Mouse (Mus musculus) embryonic facial prominence, embryonic 12.5 days (tissue): ENCODE data around the gene Ccdc151. TPM values are rescaled to one million over a fixed set of nuclear protein-coding genes. Genes with fewer than 3 reads are reported as not detected.

Experiments used
- ATAC-seq: fragments of 200-750 bp; cut with Nextera tagmentation; 2 replicates; pipeline ENCODE4 v1.8.0; 2017; ENCODE audit not compliant: insufficient number of reproducible peaks, insufficient read depth, low FRiP score, low TSS enrichment
- H3K27ac ChIP-seq: fragments of 300-500 bp; sonication (generic); 2 replicates; pipeline ENCODE4 v1.5.1; 2016; ENCODE audit warnings: mild to moderate bottlenecking
- H3K27me3 ChIP-seq: fragments of 300-500 bp; sonication (generic); 2 replicates; pipeline ENCODE4 v1.6.1; 2016; ENCODE audit warnings: mild to moderate bottlenecking, moderate library complexity
- H3K36me3 ChIP-seq: fragments of 300-500 bp; sonication (generic); 2 replicates; pipeline ENCODE4 v1.6.1; 2016; ENCODE audit warnings: mild to moderate bottlenecking
- H3K4me1 ChIP-seq: fragments of 300-500 bp; sonication (generic); 2 replicates; pipeline ENCODE4 v1.6.1; 2016
- H3K4me2 ChIP-seq: fragments of 300-500 bp; sonication (generic); replicated peaks from 2 replicates; pipeline ENCODE4 v1.6.1; 2016; ENCODE audit warnings: mild to moderate bottlenecking, moderate library complexity
- H3K4me3 ChIP-seq: fragments of 300-500 bp; sonication (generic); 2 replicates; pipeline ENCODE4 v1.5.1; 2016; ENCODE audit warnings: mild to moderate bottlenecking
- H3K9ac ChIP-seq: fragments of 300-500 bp; sonication (generic); 2 replicates; pipeline ENCODE4 v1.6.1; 2016; ENCODE audit warnings: mild to moderate bottlenecking, moderate library complexity
- H3K9me3 ChIP-seq: fragments of 300-500 bp; sonication (generic); 2 replicates; pipeline ENCODE4 v1.6.1; 2016; ENCODE audit warnings: mild to moderate bottlenecking, moderate library complexity
- WGBS: fragments of 180-500 bp; shearing (Covaris S2); methylation state at CpG from one replicate; pipeline ENCODE4 v1.1.7; 2016; 5-methylcytosine and 5-hydroxymethylcytosine counted together
- polyA plus RNA-seq: library from polyadenylated mRNA; unstranded; fragments of >200 nt; fragmentation: Nextera tagmentation; extraction: Ambion mirVana; gene quantifications from 2 replicates; pipeline ENCODE4 v1.2.1, GENCODE M21; 2016

Ccdc151 gene
- polyA plus RNA-seq: 2.0 and 2.2 TPM in 2 replicates

DNA sequence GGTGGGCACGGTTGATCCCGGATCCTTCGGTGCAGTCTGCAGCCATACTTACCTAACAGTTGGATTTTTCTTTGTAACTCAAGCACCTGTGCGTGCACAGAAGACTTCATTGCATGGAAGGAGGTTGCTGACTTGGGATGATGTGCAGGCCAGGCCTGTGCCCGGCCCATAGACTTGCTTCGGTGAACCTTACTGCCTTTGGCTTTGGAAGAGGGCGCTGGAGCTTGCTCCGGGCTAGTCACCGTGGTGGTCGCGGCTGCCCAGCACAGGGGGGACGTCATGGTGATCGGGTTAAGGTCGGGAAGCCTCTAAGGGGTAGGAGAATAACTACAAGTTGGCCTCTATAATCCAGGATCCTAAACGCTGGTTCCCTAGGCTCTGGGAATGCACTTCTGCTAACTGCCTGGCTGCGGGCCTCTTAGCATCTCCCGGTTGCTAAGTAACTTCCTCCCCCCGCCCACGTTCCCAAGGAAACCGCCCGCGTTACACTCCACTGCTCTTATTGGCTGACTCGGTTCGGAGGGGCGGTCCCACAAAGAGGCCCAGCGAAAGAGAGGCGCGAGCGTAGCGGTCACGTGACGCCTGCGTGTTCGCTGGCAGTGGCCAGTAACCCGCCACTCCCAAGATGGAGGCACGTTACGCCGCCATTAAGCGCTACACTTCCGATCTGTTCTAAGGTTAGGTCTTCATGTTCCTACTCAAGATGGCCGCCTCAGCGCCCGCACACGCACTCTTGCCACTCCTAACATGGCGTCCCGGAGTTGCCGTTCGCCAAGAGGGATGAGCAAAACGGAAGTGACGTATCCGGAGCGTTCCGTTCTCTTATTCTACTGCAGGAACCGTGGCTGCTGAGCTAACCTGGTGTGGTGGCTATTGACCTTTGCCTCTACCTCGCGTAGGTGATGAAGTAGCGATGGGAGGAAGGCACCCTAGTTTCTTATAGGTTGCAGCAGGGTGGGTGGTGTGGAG, at the start of gene Ccdc151, which contains the start of gene Prkcsh:
Gene Ccdc151 (minus strand): TSS at position 441 of the 969 bp plus-strand sequence.
Gene Prkcsh (plus strand): TSS at position 613 of the 969 bp plus-strand sequence.
- Histone ChIP-seq H3K4me2 (peak within 1 kb of the TSS; percentile 82), H3K27ac (peak within 1 kb of the TSS; percentile 26; the same call in 1 of the 2 replicates), H3K4me3 (peak within 1 kb of the TSS; percentile 72), H3K36me3 (peaks cover 34% of the 10 kb centered on the region), H3K9ac (peak within 1 kb of the TSS; percentile 64), H3K27me3 (no peaks in the 10 kb centered on the region), H3K9me3 (no peaks in the 10 kb centered on the region), H3K4me1 (peaks cover 26% of the 10 kb centered on the region)
- ATAC-seq: peak; percentile 100
- 5% methylated on average over 57 of the region's 57 CpGs for WGBS

GRCm38 (mm10) chr9:22051958-22052254, 49.5 kb upstream of the Ccdc151 start, which contains the start of gene Elavl3:
TSS of gene Elavl3 (minus strand) at chr9:22052023.
- peaks cover 25% of the 10 kb centered on the region for H3K4me1 ChIP-seq
- WGBS: 2% methylated on average over 18 of the region's 28 CpGs

DNA sequence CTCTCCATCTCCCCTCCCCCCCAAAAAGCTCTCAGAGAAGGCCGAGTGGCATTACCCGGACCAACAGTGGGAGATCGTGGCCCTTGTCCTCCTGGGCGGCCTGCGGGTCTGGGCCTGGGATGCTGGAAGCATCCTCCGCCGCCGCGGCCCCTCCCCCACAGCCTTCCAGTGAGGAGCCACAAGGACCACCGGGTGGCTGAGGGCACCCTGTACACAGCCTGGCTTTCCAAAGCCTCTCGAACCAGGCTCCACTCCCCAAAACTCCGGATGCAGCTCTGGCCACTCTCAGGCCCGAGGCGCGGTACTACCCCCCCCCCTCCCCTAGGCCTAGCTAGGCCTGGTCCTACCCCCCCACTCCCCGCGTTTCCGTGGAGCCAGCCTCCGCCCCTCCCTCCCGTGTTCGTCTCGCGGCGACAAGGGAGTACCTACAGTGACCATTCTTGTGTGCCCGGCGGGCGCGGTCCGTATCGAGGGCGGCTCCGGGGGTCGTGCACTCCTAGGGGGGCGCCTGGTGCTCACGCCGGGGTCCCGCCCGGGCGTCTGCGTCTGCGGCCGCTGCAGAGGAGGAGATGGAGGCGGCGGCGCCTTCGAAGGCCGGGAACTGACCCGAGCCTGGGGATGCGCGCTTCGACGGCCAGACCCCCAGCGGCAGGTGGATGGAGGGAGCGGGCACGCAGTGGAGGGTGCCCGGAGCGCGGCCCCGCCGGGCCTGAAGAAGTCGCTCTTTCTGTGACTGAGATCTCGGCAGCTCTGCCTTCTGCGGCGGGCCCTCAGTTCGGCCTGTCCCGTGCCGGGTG, 48.9 kb upstream of the Ccdc151 start:
- H3K36me3 ChIP-seq: no peaks in the 10 kb centered on the region
- ATAC-seq: no peak; the same call in 1 of the 2 replicates
- H3K27me3 ChIP-seq: peaks cover 72% of the 10 kb centered on the region
- peak overlapping the region; percentile 56; the same call in 1 of the 2 replicates for H3K27ac ChIP-seq
- peaks cover 25% of the 10 kb centered on the region for H3K4me1 ChIP-seq
- H3K4me3 ChIP-seq: peak overlapping the region; percentile 45
- WGBS: 1% methylated on average over 51 of the region's 67 CpGs
- no peaks in the 10 kb centered on the region for H3K9me3 ChIP-seq
- H3K4me2 ChIP-seq: peak overlapping the region; percentile 69
- H3K9ac ChIP-seq: peak overlapping the region; percentile 39

More at GRCm38 (mm10) chr9:22051958-22052254, 49.5 kb upstream of the Ccdc151 start, which contains the start of gene Elavl3:
- peak within 1 kb of the TSS; percentile 39 for H3K9ac ChIP-seq
- peak within 1 kb of the TSS; percentile 45 for H3K4me3 ChIP-seq
- H3K4me2 ChIP-seq: peak within 1 kb of the TSS; percentile 69
- H3K9me3 ChIP-seq: no peaks in the 10 kb centered on the region
- peaks cover 73% of the 10 kb centered on the region for H3K27me3 ChIP-seq
- peaks cover 2% of the 10 kb centered on the region for H3K36me3 ChIP-seq
- ATAC-seq: peak; percentile 53
- peak within 1 kb of the TSS; percentile 56; the same call in 1 of the 2 replicates for H3K27ac ChIP-seq

DNA sequence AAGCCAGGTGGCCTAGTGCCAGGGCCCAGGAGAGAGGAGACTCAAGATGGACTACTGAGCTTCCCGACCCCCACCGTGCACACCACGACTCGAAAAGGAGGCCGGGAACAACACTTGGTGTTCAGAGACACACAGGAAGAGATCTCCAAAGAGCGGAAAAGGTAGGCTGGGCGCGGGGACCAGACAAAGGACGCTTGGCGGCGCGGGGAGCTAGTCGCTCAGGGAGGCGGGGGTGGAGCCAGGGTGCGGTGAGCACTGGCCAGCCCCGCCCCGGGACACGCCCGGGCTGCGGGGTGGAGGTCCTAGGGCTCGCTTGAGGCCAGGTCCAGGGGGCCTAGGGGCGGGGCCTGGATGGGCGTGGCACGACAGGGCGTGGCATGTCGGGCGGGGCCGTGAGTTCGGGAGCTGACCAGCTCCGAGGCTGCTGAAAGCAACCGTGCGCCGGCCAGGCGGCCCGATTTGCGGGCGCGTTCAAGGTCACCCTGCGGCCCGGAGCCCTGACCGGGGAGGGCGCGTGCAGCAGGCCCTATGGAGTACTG, 48.0 kb upstream of the Ccdc151 start:
- ATAC-seq: peak; percentile 35; the same call in 1 of the 2 replicates

DNA sequence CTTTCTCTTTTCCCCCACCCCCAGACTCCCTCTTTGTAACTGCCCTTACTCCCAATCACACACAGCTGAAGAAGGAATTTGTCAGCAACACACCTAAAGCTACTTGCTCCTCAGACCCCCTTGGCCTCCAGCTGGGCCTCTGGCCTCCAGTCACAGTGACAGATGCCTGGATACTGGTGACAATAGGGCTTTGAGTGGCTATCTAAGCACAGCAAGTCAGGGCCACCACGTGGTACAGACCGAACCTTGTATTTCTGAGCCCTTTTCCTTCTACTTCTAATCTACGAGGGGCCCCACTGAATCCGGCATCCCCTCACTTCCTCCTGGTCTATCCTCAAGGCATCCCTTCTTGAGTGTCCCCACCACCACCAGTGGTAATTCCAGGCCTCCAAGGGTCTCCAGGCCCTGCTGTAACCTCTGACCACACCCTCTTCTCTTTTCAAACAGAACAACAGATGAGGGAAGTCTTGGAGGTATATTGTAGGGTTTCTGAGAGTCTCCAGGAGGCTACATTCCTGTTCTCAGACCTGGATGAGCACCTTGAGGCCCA, 47.4 kb upstream of the Ccdc151 start:
- Histone ChIP-seq H3K27me3 (peaks cover 58% of the 10 kb centered on the region), H3K4me2 (peak overlapping the region; percentile 69; the same call in 1 of the 2 replicates)
- WGBS: 38% methylated on average over 4 of the region's 4 CpGs

More for the DNA sequence above, 48.0 kb upstream of the Ccdc151 start:
- Histone ChIP-seq H3K4me3 (peak overlapping the region; percentile 45), H3K4me2 (peak overlapping the region; percentile 69), H3K27ac (peak overlapping the region; percentile 56; the same call in 1 of the 2 replicates), H3K9ac (peak overlapping the region; percentile 39; the same call in 1 of the 2 replicates), H3K27me3 (peaks cover 63% of the 10 kb centered on the region), H3K9me3 (no peaks in the 10 kb centered on the region), H3K36me3 (no peaks in the 10 kb centered on the region), H3K4me1 (peaks cover 25% of the 10 kb centered on the region)
- WGBS: 1% methylated on average over 43 of the region's 43 CpGs

GRCm38 (mm10) chr9:22049315-22049714, 46.9 kb upstream of the Ccdc151 start:
- Histone ChIP-seq H3K4me2 (0 out of 2 replicates have a peak overlapping the region, but pooled peaks have one; percentile 23), H3K4me1 (peaks cover 20% of the 10 kb centered on the region), H3K9me3 (no peaks in the 10 kb centered on the region), H3K27ac (no peak overlapping the region), H3K36me3 (no peaks in the 10 kb centered on the region), H3K9ac (no peak overlapping the region), H3K4me3 (0 out of 2 replicates have a peak overlapping the region, but pooled peaks have one; percentile 45), H3K27me3 (peaks cover 53% of the 10 kb centered on the region)
- WGBS: 53% methylated on average over 11 of the region's 11 CpGs
- no peak for ATAC-seq

More for the DNA sequence above, 47.4 kb upstream of the Ccdc151 start:
- Histone ChIP-seq H3K4me1 (peaks cover 25% of the 10 kb centered on the region), H3K36me3 (no peaks in the 10 kb centered on the region), H3K4me3 (peak overlapping the region; percentile 45), H3K9me3 (no peaks in the 10 kb centered on the region), H3K9ac (no peak overlapping the region), H3K27ac (no peak overlapping the region)
- ATAC-seq: no peak

- Histone ChIP-seq H3K4me3 (no peak overlapping the region), H3K4me1 (peaks cover 20% of the 10 kb centered on the region), H3K4me2 (no peak overlapping the region), H3K27ac (no peak overlapping the region), H3K9me3 (no peaks in the 10 kb centered on the region), H3K27me3 (peaks cover 39% of the 10 kb centered on the region), H3K36me3 (no peaks in the 10 kb centered on the region), H3K9ac (no peak overlapping the region)
- 55% methylated on average over 9 of the region's 9 CpGs for WGBS
- no peak for ATAC-seq
These were observed 44.9 kb upstream of the Ccdc151 start for GRCm38 (mm10) chr9:22047329-22047728.

GRCm38 (mm10) chr9:22041832-22042231, 39.4 kb upstream of the Ccdc151 start:
- H3K4me3 ChIP-seq: no peak overlapping the region
- H3K4me2 ChIP-seq: no peak overlapping the region
- H3K27ac ChIP-seq: no peak overlapping the region
- WGBS: 63% methylated on average over 2 of the region's 2 CpGs
- no peaks in the 10 kb centered on the region for H3K27me3 ChIP-seq
- H3K9ac ChIP-seq: no peak overlapping the region
- no peaks in the 10 kb centered on the region for H3K9me3 ChIP-seq
- ATAC-seq: no peak
- H3K4me1 ChIP-seq: no peaks in the 10 kb centered on the region
- H3K36me3 ChIP-seq: no peaks in the 10 kb centered on the region

GRCm38 (mm10) chr9:22037826-22038225, 35.4 kb upstream of the Ccdc151 start:
- ATAC-seq: no peak
- Histone ChIP-seq H3K4me3 (no peak overlapping the region), H3K27me3 (no peaks in the 10 kb centered on the region), H3K4me1 (peaks cover 7% of the 10 kb centered on the region; the same call in 1 of the 2 replicates), H3K9me3 (no peaks in the 10 kb centered on the region), H3K4me2 (no peak overlapping the region), H3K9ac (no peak overlapping the region), H3K27ac (no peak overlapping the region), H3K36me3 (no peaks in the 10 kb centered on the region)
- WGBS: 77% methylated on average over 10 of the region's 10 CpGs

DNA sequence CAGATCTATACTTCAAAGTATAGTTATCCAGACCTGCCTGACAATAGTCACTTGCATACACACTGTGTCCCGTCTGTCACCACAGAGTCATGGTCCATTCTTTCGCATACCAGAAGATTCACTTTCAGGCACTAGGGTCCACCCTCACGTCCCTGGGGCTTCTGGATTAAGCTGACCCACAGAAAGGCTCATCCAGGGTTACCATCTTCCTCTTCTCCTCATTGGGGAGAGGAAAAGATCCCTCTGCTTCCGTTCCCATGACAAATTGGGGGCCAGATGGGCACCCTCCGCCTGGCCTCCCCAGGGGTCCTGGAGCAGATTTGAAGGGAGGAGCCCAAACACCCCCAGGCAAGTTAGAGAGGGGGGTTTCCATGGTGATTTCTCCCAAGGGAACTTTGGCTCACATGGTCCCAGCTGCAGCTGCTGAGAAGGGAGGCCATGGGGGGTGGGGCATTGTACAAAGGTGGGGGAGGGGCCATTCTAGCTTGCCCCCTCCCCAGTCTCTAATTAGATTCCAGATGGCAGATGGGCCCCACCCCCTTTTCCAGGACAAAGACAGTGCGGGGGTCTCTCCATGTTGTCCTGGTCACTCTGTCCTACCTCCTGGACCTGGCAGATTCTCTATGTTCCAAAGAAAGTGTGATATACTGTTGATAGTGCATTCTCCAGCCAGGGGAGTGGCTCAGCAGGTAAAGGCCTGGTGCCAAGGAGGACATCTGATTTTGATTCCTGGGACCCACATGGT, 33.0 kb upstream of the Ccdc151 start:
- Histone ChIP-seq H3K4me3 (no peak overlapping the region), H3K4me1 (peaks cover 7% of the 10 kb centered on the region; the same call in 1 of the 2 replicates), H3K27ac (no peak overlapping the region), H3K27me3 (no peaks in the 10 kb centered on the region), H3K9me3 (no peaks in the 10 kb centered on the region), H3K9ac (no peak overlapping the region), H3K36me3 (no peaks in the 10 kb centered on the region), H3K4me2 (no peak overlapping the region)
- 54% methylated on average over 6 of the region's 6 CpGs for WGBS
- no peak for ATAC-seq
